Mouse (Mus musculus) intestine, embryonic 14.5 days (tissue): ENCODE data around the gene Foxf2. TPM values are rescaled to one million over a fixed set of nuclear protein-coding genes. Genes with fewer than 3 reads are reported as not detected.
A peak's percentile ranks its signal among the peaks of the same experiment; 100 is the strongest.

Experiments used
- ATAC-seq: fragments of 200-750 bp; cut with Nextera tagmentation; replicated peaks from 2 replicates; pipeline ENCODE4 v1.8.0; 2017; ENCODE audit warnings: low read depth, moderate number of reproducible peaks, moderate TSS enrichment, moderate library complexity; ENCODE audit not compliant: low FRiP score, low TSS enrichment
- DNase-seq: peaks from one replicate; pipeline ENCODE4 v3.0.0-alpha.2; 2018; ENCODE audit warnings: low spot score
- H3K27ac ChIP-seq: fragments of 300-500 bp; sonication (generic); 2 replicates; pipeline ENCODE4 v1.5.1; 2014; ENCODE audit warnings: low read depth, mild to moderate bottlenecking, control low read depth
- H3K27me3 ChIP-seq: fragments of 300-500 bp; sonication (generic); replicated peaks from 2 replicates; pipeline ENCODE4 v1.6.1; 2014; ENCODE audit warnings: low read length, control low read depth; ENCODE audit not compliant: control insufficient read depth, insufficient read depth
- H3K36me3 ChIP-seq: fragments of 300-500 bp; sonication (generic); 2 replicates; pipeline ENCODE4 v1.6.1; 2014; ENCODE audit warnings: low read length, control low read depth; ENCODE audit not compliant: control insufficient read depth, insufficient read depth
- H3K4me1 ChIP-seq: fragments of 300-500 bp; sonication (generic); replicated peaks from 2 replicates; pipeline ENCODE4 v1.6.1; 2014; ENCODE audit warnings: low read length, control low read depth, mixed read lengths; ENCODE audit not compliant: control insufficient read depth, insufficient read depth
- H3K4me2 ChIP-seq: fragments of 300-500 bp; sonication (generic); 2 replicates; pipeline ENCODE4 v1.6.1; 2014; ENCODE audit warnings: low read length
- H3K4me3 ChIP-seq: fragments of 300-500 bp; sonication (generic); 2 replicates; pipeline ENCODE4 v1.5.1; 2014; ENCODE audit warnings: low read depth, low read length, control low read depth, mixed read lengths
- H3K9ac ChIP-seq: fragments of 300-500 bp; sonication (generic); 2 replicates; pipeline ENCODE4 v1.6.1; 2014; ENCODE audit warnings: mild to moderate bottlenecking, low read length
- H3K9me3 ChIP-seq: fragments of 300-500 bp; sonication (generic); 2 replicates; pipeline ENCODE4 v1.6.1; 2016; ENCODE audit warnings: low read length, control low read depth; ENCODE audit not compliant: control insufficient read depth
- WGBS: fragments of 180-500 bp; shearing (Covaris S2); extraction: QIAGEN DNeasy Blood & Tissue Kit; methylation state at CpG from one replicate; pipeline ENCODE4 v1.1.7; 2014; 5-methylcytosine and 5-hydroxymethylcytosine counted together
- polyA plus RNA-seq: library from polyadenylated mRNA; unstranded; fragments of >200 nt; fragmentation: Nextera tagmentation; extraction: Ambion mirVana; gene quantifications from 2 replicates; pipeline ENCODE4 v1.2.1, GENCODE M21; 2014

Gene Foxf2
- polyA plus RNA-seq, 1 experiment from 2014 or later = 28.3 TPM

DNA sequence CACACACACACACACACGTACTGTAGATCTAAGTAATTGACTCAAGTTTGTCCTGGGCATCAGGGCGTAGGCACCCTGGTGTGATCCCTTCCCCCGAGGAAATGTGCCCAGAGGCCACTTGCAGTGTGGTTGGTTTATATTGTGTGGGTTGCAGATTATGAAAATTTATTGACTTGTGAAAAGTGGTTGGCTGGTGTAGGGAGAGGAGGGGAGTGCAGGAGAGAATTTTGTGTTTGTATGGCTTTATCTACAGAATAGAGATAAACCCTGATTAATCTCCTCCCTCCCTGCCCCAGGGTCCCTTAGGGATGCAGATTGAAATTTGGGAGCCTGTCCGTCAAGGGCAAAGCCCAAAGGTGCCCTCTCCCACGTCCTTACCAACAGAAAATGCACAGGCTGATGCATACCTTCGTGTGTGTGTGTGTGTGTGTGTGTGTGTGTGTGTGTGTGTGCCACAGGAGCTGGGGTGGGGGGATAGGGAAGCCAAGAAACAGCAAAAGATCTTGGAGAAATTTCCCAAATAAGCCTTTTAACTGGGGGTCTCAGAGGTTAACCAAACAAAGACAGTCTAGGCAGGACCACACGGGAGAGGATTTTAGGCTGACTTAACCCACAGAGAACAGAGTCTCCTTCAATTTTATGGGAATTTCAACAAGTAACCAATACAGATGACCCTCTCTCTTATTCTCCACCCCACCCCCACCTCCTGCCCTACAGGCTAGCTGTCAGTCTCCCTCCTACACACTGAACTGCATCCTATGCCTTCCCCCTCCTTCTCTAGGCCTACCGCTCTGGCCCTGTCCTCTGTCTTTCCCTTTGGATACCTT is 2.5 kb downstream of the Foxf2 start:
- ATAC-seq (no peak), DNase-seq (peak; percentile 65)
- H3K9ac ChIP-seq = peak overlapping the region; percentile 93
- no peaks in the 10 kb centered on the region for H3K9me3 ChIP-seq
- H3K4me3 ChIP-seq = peak overlapping the region; percentile 66
- peak overlapping the region; percentile 67 for H3K4me2 ChIP-seq
- peak overlapping the region; percentile 94 for H3K27ac ChIP-seq
- no peaks in the 10 kb centered on the region; the same call in 1 of the 2 replicates for H3K4me1 ChIP-seq
- WGBS = 22% methylated on average over 8 of the region's 8 CpGs
- peaks cover 74% of the 10 kb centered on the region for H3K27me3 ChIP-seq
- peaks cover under 1% of the 10 kb centered on the region; the same call in 1 of the 2 replicates for H3K36me3 ChIP-seq

DNA sequence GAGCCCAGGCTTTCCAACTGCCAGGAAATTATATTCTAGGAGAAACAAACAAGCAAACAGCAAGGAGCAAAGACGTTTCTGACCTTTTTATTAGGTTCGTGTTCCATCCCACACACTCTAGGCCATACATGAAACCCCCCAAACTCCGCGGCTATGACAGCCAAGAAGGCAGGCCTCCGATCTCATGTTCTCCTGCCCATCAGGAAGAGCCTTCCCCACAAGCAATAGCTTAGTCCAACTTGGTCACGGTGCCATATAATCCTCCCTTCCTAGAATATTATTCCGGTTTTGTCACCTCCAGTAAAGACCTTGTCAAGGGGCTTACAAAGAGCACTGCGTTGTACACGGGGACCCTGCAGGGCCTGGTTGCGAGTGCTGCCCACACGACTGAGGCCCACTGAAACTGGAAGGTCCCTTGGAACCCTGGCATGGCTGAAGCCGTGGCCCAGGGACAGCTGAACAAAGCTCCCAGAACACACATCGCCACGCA is 3.1 kb downstream of the Foxf2 start:
- H3K4me3 ChIP-seq = peak overlapping the region; percentile 66
- H3K27ac ChIP-seq = peak overlapping the region; percentile 94
- H3K4me1 ChIP-seq = peaks cover 6% of the 10 kb centered on the region; the same call in 1 of the 2 replicates
- peaks cover 68% of the 10 kb centered on the region for H3K27me3 ChIP-seq
- peak overlapping the region; percentile 93 for H3K9ac ChIP-seq
- peak overlapping the region; percentile 67 for H3K4me2 ChIP-seq
- H3K9me3 ChIP-seq = no peaks in the 10 kb centered on the region
- ATAC-seq (no peak), DNase-seq (peak; percentile 72)
- WGBS = 7% methylated on average over 14 of the region's 14 CpGs
- peaks cover 4% of the 10 kb centered on the region; the same call in 1 of the 2 replicates for H3K36me3 ChIP-seq

DNA sequence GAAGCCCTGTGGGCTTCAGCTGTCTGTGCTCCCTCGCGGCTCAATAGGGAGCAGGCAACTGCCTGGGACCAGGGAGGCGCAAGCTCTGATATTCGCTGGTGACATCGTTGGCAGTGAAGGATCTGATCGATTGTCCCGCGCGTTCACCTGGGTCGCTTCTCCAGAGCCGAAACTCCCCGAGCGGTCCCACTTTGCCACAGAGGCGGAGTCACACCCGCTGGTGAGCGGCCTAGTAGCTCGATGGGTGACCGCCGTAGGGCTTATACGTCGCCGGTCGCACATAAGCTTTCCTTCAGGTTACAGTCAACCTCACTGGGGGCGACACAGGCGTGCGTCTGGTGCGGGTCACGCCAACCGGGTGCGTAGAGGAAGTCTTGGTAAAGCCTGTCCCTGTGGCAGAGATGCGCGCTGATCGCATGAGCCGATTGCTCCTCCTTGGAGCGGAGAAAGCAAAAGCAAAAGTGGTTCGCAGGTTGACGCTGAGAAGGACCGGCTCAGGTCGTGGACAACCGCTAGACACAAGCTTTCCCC is 3.8 kb downstream of the Foxf2 start:
- H3K27me3 ChIP-seq = peaks cover 61% of the 10 kb centered on the region
- DNase-seq = peak; percentile 85
- H3K9me3 ChIP-seq = no peaks in the 10 kb centered on the region
- ATAC-seq = no peak
- H3K4me1 ChIP-seq = peaks cover 8% of the 10 kb centered on the region; the same call in 1 of the 2 replicates
- H3K27ac ChIP-seq = peak overlapping the region; percentile 94
- peak overlapping the region; percentile 66 for H3K4me3 ChIP-seq
- WGBS = under 1% methylated on average over 40 of the region's 40 CpGs
- H3K36me3 ChIP-seq = peaks cover 4% of the 10 kb centered on the region; the same call in 1 of the 2 replicates
- peak overlapping the region; percentile 93 for H3K9ac ChIP-seq
- H3K4me2 ChIP-seq = peak overlapping the region; percentile 67

DNA sequence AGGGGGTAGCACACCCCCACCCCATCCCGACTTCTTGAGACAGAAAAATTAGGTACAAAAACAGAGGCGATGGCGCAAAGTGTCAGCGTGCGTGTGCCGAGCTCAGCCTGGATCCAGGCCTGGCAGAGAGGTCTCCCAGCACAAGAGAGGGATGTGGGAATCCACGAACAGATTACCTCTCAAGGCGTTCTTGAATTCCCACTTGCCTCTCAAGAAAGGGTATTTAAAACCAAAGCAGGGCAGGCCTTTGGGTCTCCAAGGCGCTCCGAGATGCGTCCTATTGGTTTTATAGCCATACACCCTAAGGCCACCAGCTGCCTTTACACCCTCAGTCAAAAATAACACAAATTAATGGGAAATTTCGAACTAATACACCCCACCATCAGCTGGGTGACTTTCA is 4.4 kb downstream of the Foxf2 start:
- WGBS = 24% methylated on average over 12 of the region's 12 CpGs
- Histone ChIP-seq H3K27ac (peak overlapping the region; percentile 24; the same call in 1 of the 2 replicates), H3K27me3 (peaks cover 55% of the 10 kb centered on the region), H3K9me3 (no peaks in the 10 kb centered on the region), H3K9ac (peak overlapping the region; percentile 93), H3K4me3 (peak overlapping the region; percentile 66), H3K36me3 (peaks cover 4% of the 10 kb centered on the region; the same call in 1 of the 2 replicates), H3K4me2 (peak overlapping the region; percentile 67), H3K4me1 (peaks cover 8% of the 10 kb centered on the region; the same call in 1 of the 2 replicates)
- DNase-seq = peak; percentile 71
- no peak for ATAC-seq

DNA sequence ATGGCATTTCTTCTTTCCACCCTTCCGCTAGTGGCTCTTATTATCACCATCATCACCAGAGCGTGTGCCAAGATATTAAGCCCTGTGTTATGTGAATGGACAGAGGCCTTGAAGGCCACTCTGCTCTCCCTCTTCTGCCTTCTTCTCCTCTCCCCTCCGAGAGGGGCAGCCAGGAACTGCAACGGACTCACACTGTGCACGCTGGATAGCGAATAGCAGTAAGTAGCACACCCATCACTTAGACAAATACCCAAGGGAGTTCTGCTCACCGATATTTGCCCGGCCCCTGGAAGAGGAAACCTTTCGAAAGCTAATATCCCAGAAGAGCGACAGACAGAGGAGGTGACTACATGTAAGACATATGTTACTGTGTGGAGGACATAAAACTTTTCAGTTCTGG is 4.9 kb downstream of the Foxf2 start:
- peak overlapping the region; percentile 22; the same call in 1 of the 2 replicates for H3K27ac ChIP-seq
- H3K9ac ChIP-seq = peak overlapping the region; percentile 93
- ATAC-seq (no peak), DNase-seq (peak; percentile 71)
- WGBS = 19% methylated on average over 10 of the region's 10 CpGs
- H3K4me2 ChIP-seq = peak overlapping the region; percentile 67
- H3K4me3 ChIP-seq = peak overlapping the region; percentile 66
- H3K36me3 ChIP-seq = peaks cover 4% of the 10 kb centered on the region; the same call in 1 of the 2 replicates
- H3K9me3 ChIP-seq = no peaks in the 10 kb centered on the region
- H3K4me1 ChIP-seq = peaks cover 8% of the 10 kb centered on the region; the same call in 1 of the 2 replicates
- peaks cover 51% of the 10 kb centered on the region for H3K27me3 ChIP-seq

DNA sequence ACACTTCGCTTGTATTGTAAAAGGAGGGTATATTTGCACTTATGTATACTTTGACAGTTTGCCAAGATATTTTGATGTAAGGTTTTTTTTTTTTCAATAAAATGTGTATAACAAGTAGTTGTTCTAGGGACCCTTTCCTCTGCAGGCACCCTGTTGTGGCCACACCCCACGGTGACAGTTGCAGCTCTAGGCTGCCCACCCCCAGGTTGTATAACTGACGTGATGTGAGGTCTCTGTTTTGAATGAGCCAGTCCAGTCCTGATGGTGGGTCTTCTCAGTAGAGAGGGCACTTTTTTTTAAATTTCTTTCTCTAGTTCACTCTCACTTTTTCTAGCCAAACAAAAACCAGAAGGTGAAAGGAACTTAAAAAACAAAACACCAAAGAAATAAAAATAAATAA is 5.7 kb downstream of the Foxf2 start:
- Histone ChIP-seq H3K4me3 (peak overlapping the region; percentile 66), H3K4me1 (peaks cover 8% of the 10 kb centered on the region; the same call in 1 of the 2 replicates), H3K4me2 (peak overlapping the region; percentile 67), H3K27me3 (peaks cover 45% of the 10 kb centered on the region), H3K27ac (peak overlapping the region; percentile 80), H3K36me3 (peaks cover 4% of the 10 kb centered on the region; the same call in 1 of the 2 replicates), H3K9ac (peak overlapping the region; percentile 93), H3K9me3 (no peaks in the 10 kb centered on the region)
- WGBS = 27% methylated on average over 3 of the region's 3 CpGs
- ATAC-seq = no peak
- DNase-seq = no peak

DNA sequence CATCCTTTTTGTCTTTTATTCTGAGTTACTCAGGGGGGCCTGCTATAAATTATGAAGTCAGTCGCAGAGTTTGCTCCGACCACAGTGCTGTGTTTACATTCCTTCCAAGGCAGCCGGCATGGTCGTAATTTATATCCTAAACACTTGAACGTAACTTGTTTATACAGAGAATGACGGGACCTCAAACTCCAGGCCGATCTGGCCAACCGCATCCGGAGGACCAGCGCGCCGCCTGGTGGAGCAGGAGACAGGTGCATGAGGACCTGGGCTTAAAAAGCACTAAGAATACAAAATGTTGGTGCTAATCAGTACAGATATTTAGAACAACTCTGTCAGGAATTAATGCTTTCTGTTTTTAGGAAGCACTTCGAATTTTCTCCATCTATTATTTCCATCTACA is 6.8 kb downstream of the Foxf2 start:
- Histone ChIP-seq H3K4me3 (peak overlapping the region; percentile 66; the same call in 1 of the 2 replicates), H3K9ac (no peak overlapping the region; the same call in 1 of the 2 replicates), H3K9me3 (no peaks in the 10 kb centered on the region), H3K27me3 (peaks cover 34% of the 10 kb centered on the region), H3K4me2 (peak overlapping the region; percentile 67), H3K4me1 (peaks cover 8% of the 10 kb centered on the region; the same call in 1 of the 2 replicates), H3K36me3 (peaks cover 13% of the 10 kb centered on the region; the same call in 1 of the 2 replicates), H3K27ac (peak overlapping the region; percentile 80; the same call in 1 of the 2 replicates)
- ATAC-seq (peak; percentile 44; the same call in 1 of the 2 replicates), DNase-seq (peak; percentile 93)
- under 1% methylated on average over 13 of the region's 13 CpGs for WGBS

DNA sequence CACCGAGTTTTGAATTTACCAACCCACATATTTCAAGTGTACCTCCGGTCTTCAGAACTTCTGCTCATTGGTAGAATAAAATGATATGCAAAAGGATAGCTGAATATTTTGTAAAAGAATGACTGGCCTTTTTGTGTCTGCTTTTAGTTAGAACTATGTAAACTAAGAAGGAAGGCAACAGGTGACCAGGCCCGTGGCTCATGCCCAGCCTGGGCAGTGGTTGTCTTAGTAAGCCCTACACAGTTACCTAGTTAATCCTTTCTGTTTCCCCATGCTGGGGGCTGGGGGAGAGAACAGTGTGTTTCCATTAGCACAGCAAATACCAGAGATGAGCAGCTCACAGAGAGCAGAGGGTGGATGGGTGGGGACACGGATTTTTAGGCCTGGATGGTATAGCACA is 7.6 kb downstream of the Foxf2 start:
- WGBS = 67% methylated on average over 4 of the region's 4 CpGs
- Histone ChIP-seq H3K27me3 (peaks cover 26% of the 10 kb centered on the region), H3K4me2 (peak overlapping the region; percentile 67)

More for the DNA sequence above, 7.6 kb downstream of the Foxf2 start:
- DNase-seq (no peak), ATAC-seq (no peak)
- Histone ChIP-seq H3K27ac (no peak overlapping the region), H3K9ac (no peak overlapping the region), H3K4me3 (no peak overlapping the region), H3K9me3 (no peaks in the 10 kb centered on the region), H3K36me3 (peaks cover 13% of the 10 kb centered on the region; the same call in 1 of the 2 replicates), H3K4me1 (peaks cover 8% of the 10 kb centered on the region; the same call in 1 of the 2 replicates)
